27 mouse cellular contexts compared by ENCODE assay signal in genomic region chr1:34109599-34110210, GRCm38 (mm10).
DNase-seq lines count a peak whose midpoint lies in the region; ATAC-seq and TF ChIP-seq lines count a peak whose summit lies in the region.
"Had no signal": no experiment of that assay in that cellular context is flagged by ENCODE, and none has a peak within 500 bp of the region (broad histone marks: within the 10 kb centered on the region; RNA-seq: fewer than 3 reads in every experiment).

No protein-coding gene starts in this region.

- peaks cover 3% of the 10 kb centered on the region for H3K79me2 ChIP-seq in heart, adult 2 months (replicated peaks; ENCODE audit: control insufficient read depth, insufficient read depth, low read length)

- no peak overlapping the region for H3K9ac ChIP-seq in heart, adult 2 months (ENCODE audit: low read depth, low read length)
- no peak overlapping the region for H3K9ac ChIP-seq in forebrain, embryonic 12.5 days
- H3K9ac ChIP-seq: hindbrain, embryonic 12.5 days; kidney, embryonic 15.5 days; liver, embryonic 13.5 days; lung, embryonic 14.5 days; neural tube, embryonic 13.5 days had no signal

- H3K36me3 ChIP-seq in heart, adult 2 months (ENCODE audit: control insufficient read depth, insufficient read depth, low read length) = peaks cover 10% of the 10 kb centered on the region
- H3K36me3 ChIP-seq in forebrain, embryonic 12.5 days (replicated peaks) = peaks cover 5% of the 10 kb centered on the region; the same call in 1 of the 2 replicates
- H3K36me3 ChIP-seq: forebrain, embryonic 10.5 days; hindbrain, embryonic 12.5 days; kidney, embryonic 15.5 days; liver, embryonic 13.5 days had no signal

- no peak overlapping the region for H3K4me3 ChIP-seq in heart, adult 2 months
- H3K4me3 ChIP-seq in brown adipose tissue, adult 24 weeks (ENCODE audit: insufficient read depth, low read depth, low read length) = no peak overlapping the region
- no peak overlapping the region for H3K4me3 ChIP-seq in forebrain, embryonic 12.5 days (replicated peaks)
- H3K4me3 ChIP-seq: embryonic facial prominence, embryonic 10.5 days; forebrain, embryonic 10.5 days; hindbrain, embryonic 12.5 days; kidney, embryonic 15.5 days; liver, embryonic 13.5 days; neural tube, embryonic 13.5 days had no signal

- H3K4me1 ChIP-seq in heart, adult 2 months (ENCODE audit: control insufficient read depth, insufficient read depth, low read length) = peaks cover 17% of the 10 kb centered on the region
- H3K4me1 ChIP-seq in brown adipose tissue, adult 24 weeks (ENCODE audit: control insufficient read depth, insufficient read depth, insufficient read length, low read length) = peaks cover 13% of the 10 kb centered on the region
- peaks cover 20% of the 10 kb centered on the region for H3K4me1 ChIP-seq in forebrain, embryonic 12.5 days

- 42% methylated on average over 6 of the region's 6 CpGs for WGBS in heart, adult 2 months
- WGBS in forebrain, embryonic 12.5 days = 80% methylated on average over 6 of the region's 6 CpGs

- TF ChIP-seq POLR2A in heart, adult 2 months (IDR thresholded peaks at IDR 0.05; ENCODE audit: insufficient read depth, low read depth, low read length) = no peak

- TF ChIP-seq EP300 in heart, adult 2 months (IDR thresholded peaks at IDR 0.05; ENCODE audit: insufficient read depth, low read depth, low read length) = no peak

- intact Hi-C loops in heart, adult 2 months (cut with DNase I) = no loop called here
- intact Hi-C loops in heart, postnatal 10 days (cut with DNase I) = no loop called here

- no peak for ATAC-seq in forebrain, embryonic 12.5 days (ENCODE audit: low FRiP score)
- ATAC-seq: activated CD4-positive, CD25-positive, alpha-beta regulatory T cell, adult 4 months had no signal

- H3K9me3 ChIP-seq in forebrain, embryonic 12.5 days = no peaks in the 10 kb centered on the region
- H3K9me3 ChIP-seq: embryonic facial prominence, embryonic 10.5 days; forebrain, embryonic 10.5 days; hindbrain, embryonic 12.5 days; kidney, embryonic 15.5 days; liver, embryonic 13.5 days; neural tube, embryonic 13.5 days had no signal

- 0 out of 2 replicates have a peak, but pooled peaks have one; percentile 11 for TF ChIP-seq CTCF in heart, adult 2 months (IDR thresholded peaks at IDR 0.05)

- no peak for DNase-seq in heart, adult 2 months
- DNase-seq in heart, postnatal 10 days = no peak
- DNase-seq in 3T3-L1 (ENCODE audit: low read depth, low spot score) = peak; percentile 79
- peak; percentile 69 for DNase-seq in Muller cell, postnatal 12 days (ENCODE audit: inconsistent ontology term)
- no peak for DNase-seq in lung, adult 18-20 months
- no peak for DNase-seq in layer of hippocampus, adult 18-20 months (ENCODE audit: low spot score in 2 of 2)
- DNase-seq: adrenal gland, postnatal 10 days; cerebellum, adult 9-11 months; heart, postnatal 14 days; kidney, adult 11 months; kidney, postnatal 36 days; liver, embryonic 13.5 days; lung, postnatal 36 days; midbrain, embryonic 14.5 days; retina, postnatal 1 day; right cerebral cortex, postnatal 25 days; spleen, adult 18-20 months; thymus, postnatal 25 days had no signal

- H3K27me3 ChIP-seq in heart, adult 2 months (ENCODE audit: control insufficient read depth, insufficient read depth, low read length) = no peaks in the 10 kb centered on the region
- no peaks in the 10 kb centered on the region; the same call in 1 of the 2 replicates for H3K27me3 ChIP-seq in forebrain, embryonic 12.5 days
- H3K27me3 ChIP-seq: hindbrain, embryonic 12.5 days; kidney, embryonic 15.5 days; liver, embryonic 13.5 days; neural tube, embryonic 13.5 days had no signal

- peak overlapping the region; percentile 6 for H3K27ac ChIP-seq in heart, adult 2 months
- peak overlapping the region; percentile 43; the same call in 1 of the 2 replicates for H3K27ac ChIP-seq in brown adipose tissue, adult 24 weeks (replicated peaks; ENCODE audit: low read depth, low read length)
- H3K27ac ChIP-seq in forebrain, embryonic 12.5 days = no peak overlapping the region
- H3K27ac ChIP-seq: embryonic facial prominence, embryonic 10.5 days; forebrain, embryonic 10.5 days; hindbrain, embryonic 12.5 days; kidney, embryonic 15.5 days; liver, embryonic 13.5 days; neural tube, embryonic 13.5 days had no signal

- no peak overlapping the region for H3K4me2 ChIP-seq in forebrain, embryonic 12.5 days
- H3K4me2 ChIP-seq: hindbrain, embryonic 12.5 days; kidney, embryonic 15.5 days; liver, embryonic 13.5 days; lung, embryonic 14.5 days; neural tube, embryonic 13.5 days had no signal

Comparison
In these comparisons a context has a peak if more than half of its experiments do, and no peak if none do; other contexts are left out.
1. DNase-seq: peak in 3T3-L1 (single experiment) and Muller cell, postnatal 12 days (single experiment); none in heart, adult 2 months (0 of 2), heart, postnatal 10 days (0 of 2), lung, adult 18-20 months (0 of 2) and layer of hippocampus, adult 18-20 months (0 of 2).